Mouse (Mus musculus): ENCODE results near the gene Mettl8. TPM values are rescaled to one million over a fixed set of nuclear protein-coding genes. Genes with fewer than 3 reads are reported as not detected.

Gene Mettl8
- polyA plus RNA-seq, 1 experiment from 2014 or later = 17.9 TPM

- no peak overlapping the region for H3K27ac ChIP-seq
- no peaks in the 10 kb centered on the region for H3K9me3 ChIP-seq
- H3K27me3 ChIP-seq = no peaks in the 10 kb centered on the region
- H3K4me1 ChIP-seq = no peaks in the 10 kb centered on the region
- H3K36me3 ChIP-seq = no peaks in the 10 kb centered on the region
- WGBS = 100% methylated on average over 1 of the region's 1 CpGs
- no peak overlapping the region for H3K9ac ChIP-seq
- H3K4me2 ChIP-seq (replicated peaks) = no peak overlapping the region
- no peak overlapping the region for H3K4me3 ChIP-seq
- ATAC-seq (ENCODE audit: insufficient number of reproducible peaks, insufficient read depth, low FRiP score, low TSS enrichment) = no peak
Measured at GRCm38 (mm10) chr2:71011816-71012215, 43.6 kb downstream of the Mettl8 start.

GRCm38 (mm10) chr2:71004354-71004753 lies 51.0 kb downstream of the Mettl8 start:
- H3K4me3 ChIP-seq = no peak overlapping the region
- H3K36me3 ChIP-seq = no peaks in the 10 kb centered on the region
- WGBS = 86% methylated on average over 4 of the region's 4 CpGs
- no peaks in the 10 kb centered on the region for H3K4me1 ChIP-seq
- ATAC-seq (ENCODE audit: insufficient number of reproducible peaks, insufficient read depth, low FRiP score, low TSS enrichment) = no peak
- H3K9ac ChIP-seq = no peak overlapping the region
- no peak overlapping the region for H3K4me2 ChIP-seq (replicated peaks)
- H3K27me3 ChIP-seq = no peaks in the 10 kb centered on the region
- no peak overlapping the region for H3K27ac ChIP-seq
- no peaks in the 10 kb centered on the region for H3K9me3 ChIP-seq

- 76% methylated on average over 1 of the region's 1 CpGs for WGBS
- no peak overlapping the region for H3K4me3 ChIP-seq
Measured at GRCm38 (mm10) chr2:71002509-71002908, 52.9 kb downstream of the Mettl8 start.

GRCm38 (mm10) chr2:70998771-70999170 lies 56.6 kb downstream of the Mettl8 start:
- Histone ChIP-seq H3K36me3 (no peaks in the 10 kb centered on the region), H3K27ac (no peak overlapping the region), H3K9me3 (no peaks in the 10 kb centered on the region), H3K9ac (no peak overlapping the region), H3K4me2 (replicated peaks) (no peak overlapping the region), H3K27me3 (no peaks in the 10 kb centered on the region), H3K4me3 (no peak overlapping the region), H3K4me1 (no peaks in the 10 kb centered on the region)
- WGBS = 89% methylated on average over 2 of the region's 2 CpGs
- no peak for ATAC-seq (ENCODE audit: insufficient number of reproducible peaks, insufficient read depth, low FRiP score, low TSS enrichment)

More at GRCm38 (mm10) chr2:71002509-71002908, 52.9 kb downstream of the Mettl8 start:
- Histone ChIP-seq H3K4me2 (replicated peaks) (no peak overlapping the region), H3K27ac (no peak overlapping the region), H3K36me3 (no peaks in the 10 kb centered on the region), H3K4me1 (no peaks in the 10 kb centered on the region), H3K9ac (no peak overlapping the region), H3K9me3 (no peaks in the 10 kb centered on the region), H3K27me3 (no peaks in the 10 kb centered on the region)
- ATAC-seq (ENCODE audit: insufficient number of reproducible peaks, insufficient read depth, low FRiP score, low TSS enrichment) = no peak

- Histone ChIP-seq H3K27ac (no peak overlapping the region), H3K9ac (no peak overlapping the region), H3K27me3 (no peaks in the 10 kb centered on the region), H3K4me1 (no peaks in the 10 kb centered on the region), H3K4me2 (replicated peaks) (no peak overlapping the region), H3K4me3 (no peak overlapping the region), H3K36me3 (no peaks in the 10 kb centered on the region), H3K9me3 (no peaks in the 10 kb centered on the region)
- ATAC-seq (ENCODE audit: insufficient number of reproducible peaks, insufficient read depth, low FRiP score, low TSS enrichment) = no peak
- WGBS = 93% methylated on average over 7 of the region's 7 CpGs
Measured at GRCm38 (mm10) chr2:70996438-70996837, 58.9 kb downstream of the Mettl8 start.

- no peak overlapping the region for H3K27ac ChIP-seq
- no peak for ATAC-seq (ENCODE audit: insufficient number of reproducible peaks, insufficient read depth, low FRiP score, low TSS enrichment)
- H3K9me3 ChIP-seq = no peaks in the 10 kb centered on the region
- 94% methylated on average over 4 of the region's 4 CpGs for WGBS
- no peak overlapping the region for H3K4me3 ChIP-seq
- H3K4me2 ChIP-seq (replicated peaks) = no peak overlapping the region
- no peaks in the 10 kb centered on the region for H3K36me3 ChIP-seq
- no peak overlapping the region for H3K9ac ChIP-seq
- H3K27me3 ChIP-seq = no peaks in the 10 kb centered on the region
- no peaks in the 10 kb centered on the region for H3K4me1 ChIP-seq
Measured at GRCm38 (mm10) chr2:70995900-70996299, 59.5 kb downstream of the Mettl8 start.

- Histone ChIP-seq H3K27me3 (no peaks in the 10 kb centered on the region), H3K4me2 (replicated peaks) (no peak overlapping the region), H3K4me3 (no peak overlapping the region), H3K9me3 (no peaks in the 10 kb centered on the region), H3K4me1 (no peaks in the 10 kb centered on the region), H3K27ac (no peak overlapping the region), H3K36me3 (no peaks in the 10 kb centered on the region), H3K9ac (no peak overlapping the region)
- ATAC-seq (ENCODE audit: insufficient number of reproducible peaks, insufficient read depth, low FRiP score, low TSS enrichment) = no peak
- 55% methylated on average over 3 of the region's 3 CpGs for WGBS
Measured at GRCm38 (mm10) chr2:70993740-70994139, 61.6 kb downstream of the Mettl8 start.

- Histone ChIP-seq H3K4me3 (no peak overlapping the region), H3K9me3 (no peaks in the 10 kb centered on the region), H3K4me2 (replicated peaks) (no peak overlapping the region), H3K27me3 (no peaks in the 10 kb centered on the region), H3K36me3 (no peaks in the 10 kb centered on the region), H3K9ac (no peak overlapping the region), H3K27ac (no peak overlapping the region), H3K4me1 (no peaks in the 10 kb centered on the region)
- WGBS = 68% methylated on average over 2 of the region's 2 CpGs
- no peak for ATAC-seq (ENCODE audit: insufficient number of reproducible peaks, insufficient read depth, low FRiP score, low TSS enrichment)
Measured at GRCm38 (mm10) chr2:70992715-70993114, 62.7 kb downstream of the Mettl8 start.

GRCm38 (mm10) chr2:70990196-70990595 lies 65.2 kb downstream of the Mettl8 start:
- no peak for ATAC-seq (ENCODE audit: insufficient number of reproducible peaks, insufficient read depth, low FRiP score, low TSS enrichment)
- H3K27ac ChIP-seq = no peak overlapping the region
- WGBS = 71% methylated on average over 4 of the region's 4 CpGs

GRCm38 (mm10) chr2:70989201-70990191 lies 65.9 kb downstream of the Mettl8 start:
- no peaks in the 10 kb centered on the region for H3K9me3 ChIP-seq
- no peak for ATAC-seq (ENCODE audit: insufficient number of reproducible peaks, insufficient read depth, low FRiP score, low TSS enrichment)

More at GRCm38 (mm10) chr2:70990196-70990595, 65.2 kb downstream of the Mettl8 start:
- H3K4me2 ChIP-seq (replicated peaks) = no peak overlapping the region
- no peaks in the 10 kb centered on the region for H3K4me1 ChIP-seq
- no peaks in the 10 kb centered on the region for H3K27me3 ChIP-seq
- no peaks in the 10 kb centered on the region for H3K9me3 ChIP-seq
- H3K4me3 ChIP-seq = no peak overlapping the region
- no peak overlapping the region for H3K9ac ChIP-seq
- no peaks in the 10 kb centered on the region for H3K36me3 ChIP-seq

GRCm38 (mm10) chr2:70978271-70978670 lies 77.1 kb downstream of the Mettl8 start:
- Histone ChIP-seq H3K27ac (no peak overlapping the region), H3K9me3 (no peaks in the 10 kb centered on the region), H3K9ac (no peak overlapping the region), H3K4me2 (replicated peaks) (no peak overlapping the region), H3K36me3 (no peaks in the 10 kb centered on the region), H3K27me3 (no peaks in the 10 kb centered on the region), H3K4me1 (no peaks in the 10 kb centered on the region), H3K4me3 (no peak overlapping the region)
- WGBS = 81% methylated on average over 5 of the region's 5 CpGs
- no peak for ATAC-seq (ENCODE audit: insufficient number of reproducible peaks, insufficient read depth, low FRiP score, low TSS enrichment)

More at GRCm38 (mm10) chr2:70989201-70990191, 65.9 kb downstream of the Mettl8 start:
- Histone ChIP-seq H3K4me2 (replicated peaks) (no peak overlapping the region), H3K27ac (no peak overlapping the region), H3K9ac (no peak overlapping the region), H3K36me3 (no peaks in the 10 kb centered on the region), H3K27me3 (no peaks in the 10 kb centered on the region), H3K4me1 (no peaks in the 10 kb centered on the region), H3K4me3 (no peak overlapping the region)
- 83% methylated on average over 17 of the region's 17 CpGs for WGBS

GRCm38 (mm10) chr2:70974769-70975168 lies 80.6 kb downstream of the Mettl8 start:
- no peak for ATAC-seq (ENCODE audit: insufficient number of reproducible peaks, insufficient read depth, low FRiP score, low TSS enrichment)
- WGBS = 94% methylated on average over 6 of the region's 6 CpGs

More at GRCm38 (mm10) chr2:70974769-70975168, 80.6 kb downstream of the Mettl8 start:
- no peaks in the 10 kb centered on the region for H3K9me3 ChIP-seq
- no peaks in the 10 kb centered on the region for H3K36me3 ChIP-seq
- no peaks in the 10 kb centered on the region for H3K4me1 ChIP-seq
- H3K4me2 ChIP-seq (replicated peaks) = no peak overlapping the region
- no peak overlapping the region for H3K9ac ChIP-seq
- H3K27ac ChIP-seq = no peak overlapping the region
- H3K4me3 ChIP-seq = no peak overlapping the region
- no peaks in the 10 kb centered on the region for H3K27me3 ChIP-seq
